Mouse (Mus musculus) G1E (cell line): ENCODE measurements around the gene Isx.

ENCODE experiments used
- CTCF ChIP-seq: IDR thresholded peaks from 2 replicates; pipeline ENCODE4 v1.5.1; 2012; ENCODE audit warnings: low read depth, low read length, inconsistent platforms, mixed read lengths
- GATA2 ChIP-seq: IDR thresholded peaks from 2 replicates; pipeline ENCODE4 v1.6.1; 2012; ENCODE audit warnings: low read depth, low read length, inconsistent platforms, borderline replicate concordance

- TF ChIP-seq CTCF, result no peak
- TF ChIP-seq GATA2, result no peak
Observed at GRCm38 (mm10) chr8:74920691-74921421, 47.9 kb downstream of the Isx start.
